Mouse (Mus musculus): ENCODE results near the gene Ggt5.
"Not testable (repeated sequence)": the region's sequence is repeated elsewhere in the genome, so short reads cannot be mapped to it uniquely, and the experiment has no call there.

Ggt5 gene

GRCm38 (mm10) chr10:75589129-75589528 lies at the start of gene Ggt5:
TSS of gene Ggt5 (plus strand) at chr10:75589340.
- DNase-seq (ENCODE audit: low read depth, low spot score), result no peak

- no peak for DNase-seq (ENCODE audit: low read depth, low spot score)
Measured at GRCm38 (mm10) chr10:75547901-75548300, 41.2 kb upstream of the Ggt5 start.

GRCm38 (mm10) chr10:75548486-75548885 lies 40.7 kb upstream of the Ggt5 start:
- no peak for DNase-seq (ENCODE audit: low read depth, low spot score)

- no peak for DNase-seq (ENCODE audit: low read depth, low spot score)
Measured at GRCm38 (mm10) chr10:75549886-75550285, 39.3 kb upstream of the Ggt5 start.

GRCm38 (mm10) chr10:75551175-75551574 lies 38.0 kb upstream of the Ggt5 start:
- DNase-seq (ENCODE audit: low read depth, low spot score), result no peak

GRCm38 (mm10) chr10:75552106-75552505 lies 37.0 kb upstream of the Ggt5 start:
- DNase-seq (ENCODE audit: low read depth, low spot score), result no peak

GRCm38 (mm10) chr10:75552701-75553450 lies 36.3 kb upstream of the Ggt5 start:
- DNase-seq (ENCODE audit: low read depth, low spot score), result no peak

GRCm38 (mm10) chr10:75554090-75554489 lies 35.0 kb upstream of the Ggt5 start:
- DNase-seq (ENCODE audit: low read depth, low spot score), result no peak

GRCm38 (mm10) chr10:75555557-75555956 lies 33.6 kb upstream of the Ggt5 start:
- DNase-seq (ENCODE audit: low read depth, low spot score), result no peak

GRCm38 (mm10) chr10:75556026-75556425 lies 33.1 kb upstream of the Ggt5 start:
- DNase-seq (ENCODE audit: low read depth, low spot score), result peak; percentile 63

- no peak for DNase-seq (ENCODE audit: low read depth, low spot score)
Measured at GRCm38 (mm10) chr10:75558515-75558914, 30.6 kb upstream of the Ggt5 start.

- no peak for DNase-seq (ENCODE audit: low read depth, low spot score)
Measured at GRCm38 (mm10) chr10:75559041-75559675, 30.0 kb upstream of the Ggt5 start.

- no peak for DNase-seq (ENCODE audit: low read depth, low spot score)
Measured at GRCm38 (mm10) chr10:75559676-75560548, 29.2 kb upstream of the Ggt5 start, which contains the start of gene Lrrc75b. TSS of gene Lrrc75b (minus strand) at chr10:75560330.

GRCm38 (mm10) chr10:75560549-75560899 lies 28.6 kb upstream of the Ggt5 start:
- no peak for DNase-seq (ENCODE audit: low read depth, low spot score)

GRCm38 (mm10) chr10:75561071-75561654 lies 28.0 kb upstream of the Ggt5 start, which contains the start of gene Ggt1:
TSS of gene Ggt1 (plus strand) at chr10:75561604.
- no peak for DNase-seq (ENCODE audit: low read depth, low spot score)

GRCm38 (mm10) chr10:75562596-75562995 lies 26.5 kb upstream of the Ggt5 start:
- DNase-seq (ENCODE audit: low read depth, low spot score), result no peak

GRCm38 (mm10) chr10:75564687-75565265 lies 24.4 kb upstream of the Ggt5 start:
- DNase-seq (ENCODE audit: low read depth, low spot score), result no peak

GRCm38 (mm10) chr10:75565436-75565835 lies 23.7 kb upstream of the Ggt5 start:
- no peak for DNase-seq (ENCODE audit: low read depth, low spot score)

GRCm38 (mm10) chr10:75565906-75566305 lies 23.2 kb upstream of the Ggt5 start:
- no peak for DNase-seq (ENCODE audit: low read depth, low spot score)

- DNase-seq (ENCODE audit: low read depth, low spot score), result no peak
Measured at GRCm38 (mm10) chr10:75566321-75566720, 22.8 kb upstream of the Ggt5 start.

GRCm38 (mm10) chr10:75566765-75567164 lies 22.4 kb upstream of the Ggt5 start:
- DNase-seq (ENCODE audit: low read depth, low spot score), result not testable (repeated sequence)

Data from telencephalon, adult 2 months (tissue).